Mouse (Mus musculus): ENCODE results near the gene Cdk6. TPM values are rescaled to one million over a fixed set of nuclear protein-coding genes. Genes with fewer than 3 reads are reported as not detected.
"Not testable (repeated sequence)": the region's sequence is repeated elsewhere in the genome, so short reads cannot be mapped to it uniquely, and the experiment has no call there.

Cdk6 gene
- 18.0 and 19.1 TPM in 2 replicates for polyA plus RNA-seq (2016; fragmentation: Nextera tagmentation; extraction: Ambion mirVana)

- Histone ChIP-seq H3K4me2 (replicated peaks) (peak within 1 kb of the TSS; percentile 93), H3K9me3 (replicated peaks) (no peaks in the 10 kb centered on the region), H3K9ac (peak within 1 kb of the TSS; percentile 59), H3K27ac (peak within 1 kb of the TSS; percentile 68), H3K36me3 (no peaks in the 10 kb centered on the region), H3K4me1 (peaks cover 24% of the 10 kb centered on the region), H3K4me3 (peak within 1 kb of the TSS; percentile 56), H3K27me3 (peaks cover 24% of the 10 kb centered on the region)
- WGBS: under 1% methylated on average over 58 of the region's 59 CpGs
- ATAC-seq (ENCODE audit: low FRiP score): peak; percentile 33
Measured at GRCm38 (mm10) chr5:3341111-3341911, at the start of gene Cdk6. TSS of gene Cdk6 (plus strand) at chr5:3341485.

- WGBS: 87% methylated on average over 4 of the region's 4 CpGs
- no peak for ATAC-seq (ENCODE audit: low FRiP score)
- no peak overlapping the region for H3K4me3 ChIP-seq
- no peaks in the 10 kb centered on the region for H3K27me3 ChIP-seq
- no peak overlapping the region for H3K9ac ChIP-seq
- H3K27ac ChIP-seq: no peak overlapping the region
- H3K9me3 ChIP-seq (replicated peaks): no peaks in the 10 kb centered on the region
- H3K4me2 ChIP-seq (replicated peaks): no peak overlapping the region
- H3K36me3 ChIP-seq: no peaks in the 10 kb centered on the region
- H3K4me1 ChIP-seq: no peaks in the 10 kb centered on the region; the same call in 1 of the 2 replicates
Measured at GRCm38 (mm10) chr5:3293666-3294065, 47.6 kb upstream of the Cdk6 start.

- 84% methylated on average over 12 of the region's 12 CpGs for WGBS
- Histone ChIP-seq H3K9me3 (replicated peaks) (no peaks in the 10 kb centered on the region), H3K4me2 (replicated peaks) (no peak overlapping the region), H3K4me3 (no peak overlapping the region), H3K4me1 (no peaks in the 10 kb centered on the region), H3K27ac (no peak overlapping the region), H3K9ac (no peak overlapping the region), H3K36me3 (no peaks in the 10 kb centered on the region), H3K27me3 (no peaks in the 10 kb centered on the region)
- ATAC-seq (ENCODE audit: low FRiP score): no peak
Measured at GRCm38 (mm10) chr5:3300801-3301457, 40.4 kb upstream of the Cdk6 start.

GRCm38 (mm10) chr5:3301535-3301934, 39.8 kb upstream of the Cdk6 start:
- no peaks in the 10 kb centered on the region for H3K27me3 ChIP-seq
- no peaks in the 10 kb centered on the region for H3K36me3 ChIP-seq
- no peak overlapping the region for H3K4me3 ChIP-seq
- no peak for ATAC-seq (ENCODE audit: low FRiP score)
- H3K27ac ChIP-seq: no peak overlapping the region
- no peak overlapping the region for H3K9ac ChIP-seq
- 76% methylated on average over 5 of the region's 5 CpGs for WGBS
- no peak overlapping the region for H3K4me2 ChIP-seq (replicated peaks)
- H3K9me3 ChIP-seq (replicated peaks): no peaks in the 10 kb centered on the region
- H3K4me1 ChIP-seq: no peaks in the 10 kb centered on the region

GRCm38 (mm10) chr5:3303876-3304275, 37.4 kb upstream of the Cdk6 start:
- Histone ChIP-seq H3K27me3 (no peaks in the 10 kb centered on the region), H3K9me3 (replicated peaks) (no peaks in the 10 kb centered on the region), H3K4me2 (replicated peaks) (no peak overlapping the region), H3K9ac (no peak overlapping the region), H3K27ac (no peak overlapping the region), H3K36me3 (no peaks in the 10 kb centered on the region), H3K4me1 (no peaks in the 10 kb centered on the region), H3K4me3 (no peak overlapping the region)
- no peak for ATAC-seq (ENCODE audit: low FRiP score)
- 94% methylated on average over 9 of the region's 9 CpGs for WGBS

- Histone ChIP-seq H3K27ac (no peak overlapping the region), H3K9me3 (replicated peaks) (no peaks in the 10 kb centered on the region), H3K9ac (no peak overlapping the region), H3K4me3 (no peak overlapping the region), H3K4me2 (replicated peaks) (no peak overlapping the region), H3K36me3 (no peaks in the 10 kb centered on the region), H3K27me3 (no peaks in the 10 kb centered on the region), H3K4me1 (no peaks in the 10 kb centered on the region)
- no peak for ATAC-seq (ENCODE audit: low FRiP score)
- 80% methylated on average over 1 of the region's 1 CpGs for WGBS
Measured at GRCm38 (mm10) chr5:3306146-3306545, 35.1 kb upstream of the Cdk6 start.

- Histone ChIP-seq H3K4me2 (replicated peaks) (no peak overlapping the region), H3K4me3 (no peak overlapping the region), H3K36me3 (no peaks in the 10 kb centered on the region), H3K9ac (no peak overlapping the region), H3K27ac (no peak overlapping the region), H3K27me3 (no peaks in the 10 kb centered on the region), H3K9me3 (replicated peaks) (no peaks in the 10 kb centered on the region), H3K4me1 (no peaks in the 10 kb centered on the region)
- no peak for ATAC-seq (ENCODE audit: low FRiP score)
Measured at GRCm38 (mm10) chr5:3309122-3309521, 32.2 kb upstream of the Cdk6 start.

- ATAC-seq (ENCODE audit: low FRiP score): no peak
- no peak overlapping the region for H3K27ac ChIP-seq
- WGBS: 93% methylated on average over 1 of the region's 1 CpGs
- no peaks in the 10 kb centered on the region for H3K9me3 ChIP-seq (replicated peaks)
- no peak overlapping the region for H3K4me2 ChIP-seq (replicated peaks)
- H3K4me1 ChIP-seq: no peaks in the 10 kb centered on the region
- no peaks in the 10 kb centered on the region for H3K27me3 ChIP-seq
- no peaks in the 10 kb centered on the region for H3K36me3 ChIP-seq
- no peak overlapping the region for H3K4me3 ChIP-seq
- H3K9ac ChIP-seq: no peak overlapping the region
Measured at GRCm38 (mm10) chr5:3309587-3309986, 31.7 kb upstream of the Cdk6 start.

GRCm38 (mm10) chr5:3311156-3311555, 30.1 kb upstream of the Cdk6 start:
- H3K9me3 ChIP-seq (replicated peaks); ATAC-seq (ENCODE audit: low FRiP score): not testable (repeated sequence)
- WGBS: 90% methylated on average over 7 of the region's 7 CpGs

GRCm38 (mm10) chr5:3317724-3318123, 23.6 kb upstream of the Cdk6 start:
- not testable (repeated sequence) for H3K4me3 ChIP-seq; H3K9ac ChIP-seq; H3K9me3 ChIP-seq (replicated peaks); H3K27ac ChIP-seq; ATAC-seq (ENCODE audit: low FRiP score); H3K27me3 ChIP-seq; H3K36me3 ChIP-seq; H3K4me1 ChIP-seq; H3K4me2 ChIP-seq (replicated peaks)
- WGBS: 91% methylated on average over 5 of the region's 5 CpGs

More at GRCm38 (mm10) chr5:3311156-3311555, 30.1 kb upstream of the Cdk6 start:
- not testable (repeated sequence) for H3K4me1 ChIP-seq; H3K27me3 ChIP-seq; H3K36me3 ChIP-seq; H3K4me3 ChIP-seq; H3K27ac ChIP-seq; H3K4me2 ChIP-seq (replicated peaks); H3K9ac ChIP-seq

GRCm38 (mm10) chr5:3320225-3320624, 21.1 kb upstream of the Cdk6 start:
- ATAC-seq (ENCODE audit: low FRiP score): peak; percentile 38; the same call in 1 of the 2 replicates
- no peaks in the 10 kb centered on the region for H3K4me1 ChIP-seq
- 9% methylated on average over 1 of the region's 1 CpGs for WGBS

GRCm38 (mm10) chr5:3322052-3322451, 19.2 kb upstream of the Cdk6 start:
- Histone ChIP-seq H3K9me3 (replicated peaks) (no peaks in the 10 kb centered on the region), H3K4me3 (no peak overlapping the region), H3K4me1 (no peaks in the 10 kb centered on the region), H3K9ac (no peak overlapping the region), H3K27me3 (no peaks in the 10 kb centered on the region), H3K36me3 (no peaks in the 10 kb centered on the region), H3K4me2 (replicated peaks) (no peak overlapping the region), H3K27ac (no peak overlapping the region)
- 85% methylated on average over 6 of the region's 6 CpGs for WGBS
- ATAC-seq (ENCODE audit: low FRiP score): no peak

More at GRCm38 (mm10) chr5:3320225-3320624, 21.1 kb upstream of the Cdk6 start:
- Histone ChIP-seq H3K36me3 (no peaks in the 10 kb centered on the region), H3K27ac (no peak overlapping the region), H3K4me3 (no peak overlapping the region), H3K4me2 (replicated peaks) (no peak overlapping the region), H3K9ac (no peak overlapping the region), H3K27me3 (no peaks in the 10 kb centered on the region), H3K9me3 (replicated peaks) (no peaks in the 10 kb centered on the region)

- Histone ChIP-seq H3K4me1 (no peaks in the 10 kb centered on the region), H3K27ac (no peak overlapping the region), H3K36me3 (no peaks in the 10 kb centered on the region), H3K4me2 (replicated peaks) (no peak overlapping the region), H3K9me3 (replicated peaks) (no peaks in the 10 kb centered on the region), H3K9ac (no peak overlapping the region), H3K27me3 (no peaks in the 10 kb centered on the region), H3K4me3 (no peak overlapping the region)
- WGBS: 73% methylated on average over 4 of the region's 4 CpGs
- ATAC-seq (ENCODE audit: low FRiP score): no peak
Measured at GRCm38 (mm10) chr5:3324116-3324515, 17.2 kb upstream of the Cdk6 start.
